Mouse (Mus musculus) adipocyte (in vitro differentiated cells): Measurements from ENCODE around the gene Hs6st1.
"Not testable (repeated sequence)": the region's sequence is repeated elsewhere in the genome, so short reads cannot be mapped to it uniquely, and the experiment has no call there.

ENCODE experiments used
- DNase-seq: peaks from one replicate; pipeline ENCODE4 v3.0.0-alpha.2; 2016; ENCODE audit warnings: low spot score

Gene Hs6st1

GRCm38 (mm10) chr1:36068076-36068475, at the start of gene Hs6st1:
Gene Hs6st1 (plus strand): TSS chr1:36068400.
- DNase-seq, result peak; percentile 89

GRCm38 (mm10) chr1:36018617-36019016, 49.6 kb upstream of the Hs6st1 start:
- no peak for DNase-seq

GRCm38 (mm10) chr1:36019161-36019560, 49.0 kb upstream of the Hs6st1 start:
- DNase-seq, result no peak

GRCm38 (mm10) chr1:36020315-36020714, 47.9 kb upstream of the Hs6st1 start:
- no peak for DNase-seq

- peak; percentile 96 for DNase-seq
These were observed 37.8 kb upstream of the Hs6st1 start for GRCm38 (mm10) chr1:36030421-36030821.

GRCm38 (mm10) chr1:36038769-36039168, 29.4 kb upstream of the Hs6st1 start:
- no peak for DNase-seq

GRCm38 (mm10) chr1:36042072-36042471, 26.1 kb upstream of the Hs6st1 start:
- no peak for DNase-seq

- not testable (repeated sequence) for DNase-seq
These were observed 24.4 kb upstream of the Hs6st1 start for GRCm38 (mm10) chr1:36043793-36044192.

- no peak for DNase-seq
These were observed 23.9 kb upstream of the Hs6st1 start for GRCm38 (mm10) chr1:36044288-36044687.

GRCm38 (mm10) chr1:36052672-36053071, 15.5 kb upstream of the Hs6st1 start:
- DNase-seq, result no peak

GRCm38 (mm10) chr1:36053566-36053965, 14.6 kb upstream of the Hs6st1 start:
- DNase-seq, result no peak

GRCm38 (mm10) chr1:36054182-36054966, 13.8 kb upstream of the Hs6st1 start:
- no peak for DNase-seq

- no peak for DNase-seq
These were observed 13.2 kb upstream of the Hs6st1 start for GRCm38 (mm10) chr1:36054967-36055357.

GRCm38 (mm10) chr1:36059351-36059750, 8.8 kb upstream of the Hs6st1 start:
- DNase-seq, result no peak

GRCm38 (mm10) chr1:36059959-36060953, 7.9 kb upstream of the Hs6st1 start:
- DNase-seq, result no peak

GRCm38 (mm10) chr1:36061211-36061915, 6.8 kb upstream of the Hs6st1 start:
- DNase-seq, result no peak

- no peak for DNase-seq
These were observed 6.0 kb upstream of the Hs6st1 start for GRCm38 (mm10) chr1:36062088-36062805.

GRCm38 (mm10) chr1:36062826-36063640, 5.2 kb upstream of the Hs6st1 start:
- DNase-seq, result no peak

- DNase-seq, result no peak
These were observed 4.6 kb upstream of the Hs6st1 start for GRCm38 (mm10) chr1:36063641-36063955.

- DNase-seq, result no peak
These were observed 4.0 kb upstream of the Hs6st1 start for GRCm38 (mm10) chr1:36064223-36064622.
